Mouse (Mus musculus) midbrain, embryonic 13.5 days (tissue): Measurements from ENCODE around the gene Elmo1. TPM values are rescaled to one million over a fixed set of nuclear protein-coding genes. Genes with fewer than 3 reads are reported as not detected.

Experiments
- ATAC-seq: fragments of 200-750 bp; cut with Nextera tagmentation; 2 replicates; pipeline ENCODE4 v1.8.0; 2017; ENCODE audit warnings: mild to moderate bottlenecking, moderate TSS enrichment, moderate library complexity
- H3K27ac ChIP-seq: fragments of 300-500 bp; sonication (generic); 2 replicates; pipeline ENCODE4 v1.5.1; 2015; ENCODE audit warnings: inconsistent platforms, mild to moderate bottlenecking, moderate library complexity
- H3K27me3 ChIP-seq: fragments of 300-500 bp; sonication (generic); 2 replicates; pipeline ENCODE4 v1.6.1; 2015; ENCODE audit warnings: mild to moderate bottlenecking, inconsistent platforms
- H3K36me3 ChIP-seq: fragments of 300-500 bp; sonication (generic); 2 replicates; pipeline ENCODE4 v1.6.1; 2015; ENCODE audit warnings: mild to moderate bottlenecking, inconsistent platforms
- H3K4me1 ChIP-seq: fragments of 300-500 bp; sonication (generic); replicated peaks from 2 replicates; pipeline ENCODE4 v1.6.1; 2015; ENCODE audit warnings: inconsistent platforms
- H3K4me2 ChIP-seq: fragments of 300-500 bp; sonication (generic); replicated peaks from 2 replicates; pipeline ENCODE4 v1.6.1; 2015; ENCODE audit warnings: moderate library complexity, mild to moderate bottlenecking, inconsistent platforms
- H3K4me3 ChIP-seq: fragments of 300-500 bp; sonication (generic); replicated peaks from 2 replicates; pipeline ENCODE4 v1.5.1; 2015; ENCODE audit warnings: mild to moderate bottlenecking, inconsistent platforms
- H3K9ac ChIP-seq: fragments of 300-500 bp; sonication (generic); replicated peaks from 2 replicates; pipeline ENCODE4 v1.6.1; 2015; ENCODE audit warnings: mild to moderate bottlenecking, inconsistent platforms
- H3K9me3 ChIP-seq: fragments of 300-500 bp; sonication (generic); 2 replicates; pipeline ENCODE4 v1.6.1; 2016; ENCODE audit warnings: mild to moderate bottlenecking, inconsistent platforms
- WGBS: fragments of 180-500 bp; shearing (Covaris S2); methylation state at CpG from one replicate; pipeline ENCODE4 v1.1.7; 2015; 5-methylcytosine and 5-hydroxymethylcytosine counted together
- polyA plus RNA-seq: library from polyadenylated mRNA; unstranded; fragments of >200 nt; fragmentation: Nextera tagmentation; extraction: Ambion mirVana; gene quantifications from 2 replicates; pipeline ENCODE4 v1.2.1, GENCODE M21; 2015

Gene Elmo1
- polyA plus RNA-seq, 1 experiment from 2014 or later = 36.5 TPM

- no peak overlapping the region for H3K9ac ChIP-seq
- H3K4me1 ChIP-seq = peaks cover 19% of the 10 kb centered on the region
- no peaks in the 10 kb centered on the region for H3K36me3 ChIP-seq
- H3K27ac ChIP-seq = no peak overlapping the region
- no peak overlapping the region for H3K4me3 ChIP-seq
- WGBS = 44% methylated on average over 6 of the region's 6 CpGs
- H3K9me3 ChIP-seq = no peaks in the 10 kb centered on the region
- H3K4me2 ChIP-seq = no peak overlapping the region
- ATAC-seq = 0 out of 2 replicates have a peak, but pooled peaks have one; percentile 54
- H3K27me3 ChIP-seq = no peaks in the 10 kb centered on the region
These were observed 91.9 kb downstream of the Elmo1 start for GRCm38 (mm10) chr13:20182239-20182825.

GRCm38 (mm10) chr13:20183512-20184238, 93.3 kb downstream of the Elmo1 start:
- no peak overlapping the region for H3K4me3 ChIP-seq
- peaks cover 19% of the 10 kb centered on the region for H3K4me1 ChIP-seq
- ATAC-seq = peak; percentile 71
- H3K27me3 ChIP-seq = no peaks in the 10 kb centered on the region
- H3K27ac ChIP-seq = 0 out of 2 replicates have a peak overlapping the region, but pooled peaks have one; percentile 6
- 13% methylated on average over 9 of the region's 9 CpGs for WGBS
- no peaks in the 10 kb centered on the region for H3K9me3 ChIP-seq
- H3K36me3 ChIP-seq = no peaks in the 10 kb centered on the region
- no peak overlapping the region for H3K9ac ChIP-seq
- peak overlapping the region; percentile 11 for H3K4me2 ChIP-seq

GRCm38 (mm10) chr13:20184239-20185033, 94.0 kb downstream of the Elmo1 start:
- no peaks in the 10 kb centered on the region for H3K9me3 ChIP-seq
- no peak overlapping the region for H3K4me2 ChIP-seq
- WGBS = 73% methylated on average over 13 of the region's 13 CpGs
- no peak for ATAC-seq
- no peak overlapping the region for H3K9ac ChIP-seq
- H3K27ac ChIP-seq = no peak overlapping the region
- H3K4me1 ChIP-seq = peaks cover 19% of the 10 kb centered on the region
- no peaks in the 10 kb centered on the region for H3K36me3 ChIP-seq
- no peak overlapping the region for H3K4me3 ChIP-seq
- H3K27me3 ChIP-seq = no peaks in the 10 kb centered on the region

GRCm38 (mm10) chr13:20185034-20185846, 94.8 kb downstream of the Elmo1 start:
- H3K9me3 ChIP-seq = no peaks in the 10 kb centered on the region
- no peak for ATAC-seq
- no peaks in the 10 kb centered on the region for H3K27me3 ChIP-seq
- no peaks in the 10 kb centered on the region for H3K36me3 ChIP-seq
- 94% methylated on average over 20 of the region's 20 CpGs for WGBS
- H3K4me1 ChIP-seq = peaks cover 19% of the 10 kb centered on the region
- no peak overlapping the region for H3K27ac ChIP-seq
- H3K4me3 ChIP-seq = no peak overlapping the region
- no peak overlapping the region for H3K4me2 ChIP-seq
- H3K9ac ChIP-seq = no peak overlapping the region

GRCm38 (mm10) chr13:20185847-20186213, 95.4 kb downstream of the Elmo1 start:
- H3K27ac ChIP-seq = no peak overlapping the region
- H3K9me3 ChIP-seq = no peaks in the 10 kb centered on the region
- H3K27me3 ChIP-seq = no peaks in the 10 kb centered on the region
- ATAC-seq = no peak
- H3K36me3 ChIP-seq = no peaks in the 10 kb centered on the region
- no peak overlapping the region for H3K4me3 ChIP-seq
- 75% methylated on average over 4 of the region's 4 CpGs for WGBS
- H3K9ac ChIP-seq = no peak overlapping the region
- H3K4me2 ChIP-seq = no peak overlapping the region
- peaks cover 19% of the 10 kb centered on the region for H3K4me1 ChIP-seq

- no peak overlapping the region for H3K4me3 ChIP-seq
- no peak overlapping the region for H3K27ac ChIP-seq
- no peak overlapping the region for H3K9ac ChIP-seq
- H3K4me2 ChIP-seq = no peak overlapping the region
- H3K9me3 ChIP-seq = no peaks in the 10 kb centered on the region
- H3K27me3 ChIP-seq = no peaks in the 10 kb centered on the region
- H3K4me1 ChIP-seq = peaks cover 13% of the 10 kb centered on the region
- 83% methylated on average over 2 of the region's 2 CpGs for WGBS
- no peak for ATAC-seq
- H3K36me3 ChIP-seq = no peaks in the 10 kb centered on the region
These were observed 97.3 kb downstream of the Elmo1 start for GRCm38 (mm10) chr13:20187647-20188046.

GRCm38 (mm10) chr13:20192009-20192584, 101.7 kb downstream of the Elmo1 start:
- H3K36me3 ChIP-seq = no peaks in the 10 kb centered on the region
- no peaks in the 10 kb centered on the region for H3K9me3 ChIP-seq
- no peak overlapping the region for H3K27ac ChIP-seq
- WGBS = 84% methylated on average over 6 of the region's 6 CpGs
- H3K9ac ChIP-seq = no peak overlapping the region
- H3K27me3 ChIP-seq = no peaks in the 10 kb centered on the region
- no peak for ATAC-seq
- H3K4me1 ChIP-seq = no peaks in the 10 kb centered on the region
- no peak overlapping the region for H3K4me2 ChIP-seq
- H3K4me3 ChIP-seq = no peak overlapping the region

GRCm38 (mm10) chr13:20200582-20200981, 110.2 kb downstream of the Elmo1 start:
- no peak overlapping the region for H3K4me2 ChIP-seq
- H3K4me3 ChIP-seq = no peak overlapping the region
- ATAC-seq = no peak
- 48% methylated on average over 2 of the region's 2 CpGs for WGBS
- no peaks in the 10 kb centered on the region for H3K4me1 ChIP-seq
- no peaks in the 10 kb centered on the region for H3K27me3 ChIP-seq
- no peak overlapping the region for H3K9ac ChIP-seq
- H3K36me3 ChIP-seq = no peaks in the 10 kb centered on the region
- H3K9me3 ChIP-seq = no peaks in the 10 kb centered on the region
- H3K27ac ChIP-seq = no peak overlapping the region

GRCm38 (mm10) chr13:20202617-20203016, 112.2 kb downstream of the Elmo1 start:
- no peak overlapping the region for H3K27ac ChIP-seq
- no peaks in the 10 kb centered on the region for H3K4me1 ChIP-seq
- no peaks in the 10 kb centered on the region for H3K27me3 ChIP-seq
- no peaks in the 10 kb centered on the region for H3K36me3 ChIP-seq
- no peak for ATAC-seq
- 93% methylated on average over 4 of the region's 4 CpGs for WGBS
- H3K4me2 ChIP-seq = no peak overlapping the region
- no peaks in the 10 kb centered on the region for H3K9me3 ChIP-seq
- H3K4me3 ChIP-seq = no peak overlapping the region
- H3K9ac ChIP-seq = no peak overlapping the region

- H3K9ac ChIP-seq = no peak overlapping the region
- no peaks in the 10 kb centered on the region for H3K36me3 ChIP-seq
- H3K4me1 ChIP-seq = no peaks in the 10 kb centered on the region
- no peak overlapping the region for H3K4me3 ChIP-seq
- H3K27me3 ChIP-seq = no peaks in the 10 kb centered on the region
- no peak overlapping the region for H3K4me2 ChIP-seq
- H3K9me3 ChIP-seq = no peaks in the 10 kb centered on the region
- ATAC-seq = 0 out of 2 replicates have a peak, but pooled peaks have one; percentile 27
- H3K27ac ChIP-seq = no peak overlapping the region
These were observed 113.8 kb downstream of the Elmo1 start for GRCm38 (mm10) chr13:20204165-20204564.

GRCm38 (mm10) chr13:20205007-20205745, 114.8 kb downstream of the Elmo1 start:
- no peaks in the 10 kb centered on the region for H3K4me1 ChIP-seq
- H3K27me3 ChIP-seq = no peaks in the 10 kb centered on the region
- no peak overlapping the region for H3K27ac ChIP-seq
- no peak overlapping the region for H3K4me3 ChIP-seq
- no peak for ATAC-seq
- no peak overlapping the region for H3K4me2 ChIP-seq
- WGBS = 91% methylated on average over 12 of the region's 12 CpGs
- H3K9ac ChIP-seq = no peak overlapping the region
- H3K36me3 ChIP-seq = no peaks in the 10 kb centered on the region
- no peaks in the 10 kb centered on the region for H3K9me3 ChIP-seq
